Mouse (Mus musculus) olfactory bulb, adult 2 months (tissue): ENCODE data around the gene Mras. TPM values are rescaled to one million over a fixed set of nuclear protein-coding genes. Genes with fewer than 3 reads are reported as not detected.

Experiments
- H3K27ac ChIP-seq: fragments of 200-500 bp; 2 replicates; pipeline ENCODE4 v1.5.1; 2012; ENCODE audit warnings: low read depth, low read length; ENCODE audit not compliant: insufficient read depth
- H3K4me1 ChIP-seq: fragments of 200-500 bp; 2 replicates; pipeline ENCODE4 v1.6.1; 2012; ENCODE audit warnings: low read length; ENCODE audit not compliant: control insufficient read depth, insufficient read depth
- H3K4me3 ChIP-seq: fragments of 200-500 bp; 2 replicates; pipeline ENCODE4 v1.5.1; 2012; ENCODE audit warnings: mild to moderate bottlenecking, low read depth, low read length, moderate library complexity; ENCODE audit not compliant: insufficient read depth
- CTCF ChIP-seq: fragments of 200-500 bp; IDR thresholded peaks from 2 replicates; pipeline ENCODE4 v1.5.1; 2012; ENCODE audit warnings: low read depth, mild to moderate bottlenecking, low read length, moderate library complexity; ENCODE audit not compliant: insufficient read depth
- POLR2A ChIP-seq: fragments of 200-500 bp; IDR thresholded peaks from 2 replicates; pipeline ENCODE4 v1.6.1; 2012; ENCODE audit warnings: mild to moderate bottlenecking, low read depth, low read length, moderate library complexity; ENCODE audit not compliant: insufficient read depth
- WGBS: fragments of 180-500 bp; shearing (Covaris S2); methylation state at CpG from one replicate; pipeline ENCODE4 v1.1.7; 2018; 5-methylcytosine and 5-hydroxymethylcytosine counted together
- polyA plus RNA-seq: library from polyadenylated mRNA; stranded (reverse); fragments of >200 nt; gene quantifications from 2 replicates; pipeline ENCODE4 v1.2.4, GENCODE M21; 2012; ENCODE audit warnings: low replicate concordance; ENCODE audit not compliant: missing spikeins, insufficient read depth, insufficient read length

Mras gene
- polyA plus RNA-seq, 1 experiment, result not detected

GRCm38 (mm10) chr9:99421914-99422313 lies 15.3 kb downstream of the Mras start:
- no peak for TF ChIP-seq POLR2A
- no peak for TF ChIP-seq CTCF

DNA sequence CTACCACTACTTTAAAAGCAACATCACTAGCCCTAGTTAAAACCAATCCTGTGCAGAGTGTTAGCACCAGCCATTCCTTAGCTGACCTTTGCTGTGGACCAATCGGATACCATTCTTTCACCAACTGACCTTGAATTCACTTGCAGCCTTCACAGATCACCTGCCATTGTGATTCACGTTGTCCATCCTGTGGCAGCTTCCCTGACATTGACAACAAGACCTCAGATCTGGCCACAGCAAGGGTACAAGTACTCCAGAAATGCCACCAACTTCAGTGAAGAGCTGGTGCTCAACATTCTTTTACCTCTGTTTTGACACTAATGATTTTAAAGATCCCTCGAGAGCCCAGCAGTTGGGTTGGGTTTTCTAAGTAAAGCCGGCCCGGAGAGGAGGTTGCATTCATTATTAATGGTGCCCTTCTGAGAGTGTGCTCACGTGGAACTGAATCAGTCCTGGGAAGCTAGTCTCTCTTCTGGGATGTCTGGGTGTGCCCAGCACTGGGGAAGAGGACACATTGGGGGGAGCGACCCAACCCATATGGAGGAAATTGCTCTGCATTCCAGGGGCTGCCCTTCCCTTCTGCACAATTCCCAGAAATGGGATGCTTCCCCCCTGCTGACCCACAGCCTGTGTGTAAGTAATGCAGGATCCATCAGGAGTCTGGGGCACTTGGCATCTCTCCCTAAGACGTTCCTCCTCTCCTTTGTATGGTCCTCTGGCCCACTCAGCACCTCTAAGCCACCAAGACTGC lies 17.1 kb downstream of the Mras start:
- H3K4me3 ChIP-seq, result no peak overlapping the region
- TF ChIP-seq CTCF (no peak), POLR2A (no peak)
- 80% methylated on average over 8 of the region's 8 CpGs for WGBS
- H3K4me1 ChIP-seq, result peaks cover 57% of the 10 kb centered on the region
- no peak overlapping the region for H3K27ac ChIP-seq

More at GRCm38 (mm10) chr9:99421914-99422313, 15.3 kb downstream of the Mras start:
- 94% methylated on average over 3 of the region's 3 CpGs for WGBS
- peaks cover 60% of the 10 kb centered on the region for H3K4me1 ChIP-seq
- H3K27ac ChIP-seq, result no peak overlapping the region
- H3K4me3 ChIP-seq, result no peak overlapping the region

DNA sequence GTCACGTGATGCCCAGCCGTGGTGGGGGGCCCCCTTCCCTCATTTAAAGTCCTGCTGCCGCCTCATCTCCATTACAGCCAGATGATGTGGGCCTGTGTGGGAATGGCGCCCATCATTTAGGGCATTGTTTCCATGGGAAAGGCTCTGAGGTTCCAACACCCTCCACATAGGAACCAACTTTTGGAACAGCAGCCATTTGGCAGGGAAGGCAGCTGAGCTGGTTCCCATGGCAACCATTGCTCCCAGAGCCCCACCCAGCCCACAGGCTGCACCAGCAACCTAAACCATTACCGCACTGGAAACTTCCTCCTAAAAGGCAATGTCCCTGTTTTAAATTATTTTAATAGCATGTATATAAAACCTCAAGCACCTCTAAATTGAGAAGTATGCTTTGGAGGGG lies 18.8 kb downstream of the Mras start:
- WGBS, result 31% methylated on average over 5 of the region's 5 CpGs
- peak overlapping the region; percentile 15; the same call in 1 of the 2 replicates for H3K4me3 ChIP-seq
- peaks cover 40% of the 10 kb centered on the region for H3K4me1 ChIP-seq
- H3K27ac ChIP-seq, result no peak overlapping the region
- TF ChIP-seq CTCF (no peak), POLR2A (no peak)

GRCm38 (mm10) chr9:99417288-99417846 lies 19.8 kb downstream of the Mras start:
- TF ChIP-seq POLR2A (no peak), CTCF (no peak)
- no peak overlapping the region for H3K4me3 ChIP-seq
- WGBS, result 57% methylated on average over 4 of the region's 4 CpGs
- H3K27ac ChIP-seq, result peak overlapping the region; percentile 16; the same call in 1 of the 2 replicates
- peaks cover 35% of the 10 kb centered on the region for H3K4me1 ChIP-seq

GRCm38 (mm10) chr9:99416809-99417208 lies 20.4 kb downstream of the Mras start:
- Histone ChIP-seq H3K4me1 (peaks cover 30% of the 10 kb centered on the region), H3K27ac (peak overlapping the region; percentile 16; the same call in 1 of the 2 replicates), H3K4me3 (no peak overlapping the region)
- TF ChIP-seq CTCF, result no peak
- no peak for TF ChIP-seq POLR2A
- 91% methylated on average over 3 of the region's 3 CpGs for WGBS

DNA sequence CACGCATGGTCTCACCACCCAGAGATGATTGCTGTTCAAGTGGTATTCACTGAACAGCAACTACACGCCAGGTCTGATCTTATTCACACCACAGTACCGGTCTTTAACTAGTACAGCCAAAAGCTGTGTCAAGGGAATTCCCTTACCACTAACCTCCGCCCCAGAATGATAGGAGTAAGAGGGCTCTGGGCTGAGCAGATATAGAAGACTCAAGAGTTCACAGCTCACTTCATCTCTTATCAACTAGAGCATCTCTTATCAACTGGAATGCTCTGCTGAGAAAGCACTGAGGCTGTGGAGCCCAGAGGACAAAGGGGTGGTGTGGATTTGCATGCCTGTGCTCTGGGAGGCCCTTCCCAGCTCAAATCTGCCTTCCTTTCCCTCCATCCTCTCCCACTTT lies 25.4 kb downstream of the Mras start:
- no peak overlapping the region for H3K27ac ChIP-seq
- no peak overlapping the region for H3K4me3 ChIP-seq
- TF ChIP-seq CTCF (no peak), POLR2A (no peak)
- WGBS, result 92% methylated on average over 4 of the region's 4 CpGs
- H3K4me1 ChIP-seq, result peaks cover 7% of the 10 kb centered on the region

- no peak overlapping the region for H3K27ac ChIP-seq
- no peak overlapping the region for H3K4me3 ChIP-seq
- WGBS, result 88% methylated on average over 5 of the region's 5 CpGs
- TF ChIP-seq CTCF (no peak), POLR2A (no peak)
- peaks cover 7% of the 10 kb centered on the region for H3K4me1 ChIP-seq
Measured at GRCm38 (mm10) chr9:99411093-99411492, 26.1 kb downstream of the Mras start.

DNA sequence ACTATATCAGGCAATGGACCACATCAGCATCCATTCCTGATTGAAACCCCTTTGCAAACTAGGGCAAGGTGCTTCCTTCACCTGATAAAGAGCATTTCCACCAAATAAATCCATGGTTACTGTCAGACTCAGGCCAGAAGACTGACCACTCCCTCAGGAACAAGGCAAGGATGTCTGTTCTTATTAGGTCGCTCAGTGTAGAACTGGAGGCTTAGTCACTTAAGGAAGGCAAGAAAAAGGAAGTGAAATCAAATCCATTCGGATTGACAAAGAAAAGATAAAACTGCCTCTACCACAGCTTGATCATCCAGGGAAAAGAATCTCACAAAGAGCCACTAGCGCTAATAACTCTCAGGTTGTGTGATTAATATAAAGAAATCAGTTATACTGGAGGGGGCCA lies 27.9 kb downstream of the Mras start:
- Histone ChIP-seq H3K4me3 (no peak overlapping the region), H3K4me1 (peaks cover 4% of the 10 kb centered on the region; the same call in 1 of the 2 replicates), H3K27ac (no peak overlapping the region)
- no peak for TF ChIP-seq CTCF
- TF ChIP-seq POLR2A, result no peak
- 86% methylated on average over 3 of the region's 3 CpGs for WGBS

- 52% methylated on average over 9 of the region's 9 CpGs for WGBS
- H3K27ac ChIP-seq, result peak overlapping the region; percentile 23; the same call in 1 of the 2 replicates
- TF ChIP-seq POLR2A, result no peak
- no peak for TF ChIP-seq CTCF
Measured at GRCm38 (mm10) chr9:99401288-99401974, 35.8 kb downstream of the Mras start.

More at GRCm38 (mm10) chr9:99401288-99401974, 35.8 kb downstream of the Mras start:
- peaks cover 23% of the 10 kb centered on the region for H3K4me1 ChIP-seq
- no peak overlapping the region for H3K4me3 ChIP-seq
